Mouse (Mus musculus): ENCODE measurements around the gene Capsl.

DNA sequence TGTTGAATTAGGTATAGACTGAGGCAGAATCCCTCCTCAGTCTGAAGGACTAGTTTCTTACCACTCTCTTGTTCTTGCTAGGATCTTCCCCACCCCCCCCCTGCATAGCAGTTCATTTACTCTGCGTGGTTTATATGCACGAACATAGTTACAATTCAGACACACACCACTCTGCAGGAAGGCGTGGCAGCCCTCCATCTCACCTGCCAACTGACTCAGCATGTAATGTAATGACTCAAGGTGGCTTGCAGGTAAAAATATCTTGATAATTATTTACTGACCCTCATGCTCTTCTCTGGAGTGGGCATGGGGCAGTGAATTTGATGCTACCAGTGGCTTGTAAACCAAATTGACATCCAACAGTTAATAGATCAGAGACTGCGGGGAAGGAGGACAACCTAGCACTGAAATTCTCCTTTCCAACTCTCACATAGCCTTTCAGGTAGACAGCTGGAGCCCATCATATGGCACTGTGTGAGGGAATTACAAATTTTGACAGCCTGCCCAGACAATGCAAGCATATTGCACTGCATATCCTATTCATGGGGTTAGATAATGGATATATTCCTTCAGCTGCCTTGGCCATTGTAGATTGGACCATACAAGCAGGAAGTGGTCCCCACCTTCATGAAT lies 35.3 kb downstream of the Capsl start:
- TF ChIP-seq CTCF (IDR thresholded peaks at IDR 0.05; ENCODE audit: control insufficient read depth, insufficient read depth, low read length) (no peak), POLR2A (IDR thresholded peaks at IDR 0.05; ENCODE audit: borderline replicate concordance, control insufficient read depth, low read depth, low read length) (no peak)

Data from bone marrow, adult 2 months (tissue).